Mouse (Mus musculus) large intestine, adult 2 months (tissue): ENCODE results near the gene Nipal3. TPM values are rescaled to one million over a fixed set of nuclear protein-coding genes. Genes with fewer than 3 reads are reported as not detected.

Experiments used
- DNase-seq: peaks from one replicate; pipeline ENCODE4 v3.0.0-alpha.2; 2012; ENCODE audit warnings: low read depth, low spot score
- WGBS: fragments of 180-500 bp; shearing (Covaris S2); methylation state at CpG from one replicate; pipeline ENCODE4 v1.1.7; 2018; 5-methylcytosine and 5-hydroxymethylcytosine counted together
- polyA plus RNA-seq: library from polyadenylated mRNA; depleted of rRNA; stranded (reverse); fragments of >200 nt; gene quantifications from 2 replicates; pipeline ENCODE4 v1.2.3, GENCODE M21; 2012; rRNA removed

The Nipal3 gene
- polyA plus RNA-seq, 1 experiment = 25.5 TPM

GRCm38 (mm10) chr4:135401881-135402280 lies 93.0 kb downstream of the Nipal3 start:
- 32% methylated on average over 7 of the region's 7 CpGs for WGBS
- DNase-seq = no peak

GRCm38 (mm10) chr4:135397991-135398390 lies 96.8 kb downstream of the Nipal3 start, which contains the start of gene Ncmap:
Gene Ncmap (minus strand): TSS chr4:135398227.
- WGBS = 1% methylated on average over 29 of the region's 29 CpGs
- no peak for DNase-seq

- 8% methylated on average over 16 of the region's 16 CpGs for WGBS
Measured at GRCm38 (mm10) chr4:135397551-135397950, 97.3 kb downstream of the Nipal3 start.

GRCm38 (mm10) chr4:135396303-135396702 lies 98.5 kb downstream of the Nipal3 start:
- WGBS = 94% methylated on average over 5 of the region's 5 CpGs
- no peak for DNase-seq

More at GRCm38 (mm10) chr4:135397551-135397950, 97.3 kb downstream of the Nipal3 start:
- DNase-seq = no peak

Other genes with a start within 250 kb of the Nipal3 start
- gene Clic4, start 222.2 kb downstream of the Nipal3 start, polyA plus RNA-seq = 25.3 and 33.8 TPM in 2 replicates
- 19.5 and 28.0 TPM in 2 replicates for gene Srrm1, start 141.7 kb downstream of the Nipal3 start, polyA plus RNA-seq
- 0.73 and 0.74 TPM in 2 replicates for gene Ncmap, start 96.8 kb downstream of the Nipal3 start, polyA plus RNA-seq
- gene Rcan3, start 61.2 kb downstream of the Nipal3 start, polyA plus RNA-seq = 7.7 and 8.4 TPM in 2 replicates
- 0.21 TPM in 2 replicates for gene Stpg1, start 248 bp downstream of the Nipal3 start, polyA plus RNA-seq
- 0.18 and 0.24 TPM in 2 replicates for gene Grhl3, start 78.6 kb upstream of the Nipal3 start, polyA plus RNA-seq
- 6.8 and 10.9 TPM in 2 replicates for gene Ifnlr1, start 191.2 kb upstream of the Nipal3 start, polyA plus RNA-seq
- gene Il22ra1, start 233.1 kb upstream of the Nipal3 start, polyA plus RNA-seq = 32.7 and 106 TPM in 2 replicates